Mouse (Mus musculus) layer of hippocampus, adult 2 months (tissue): ENCODE measurements around the gene Fam104a. TPM values are rescaled to one million over a fixed set of nuclear protein-coding genes. Genes with fewer than 3 reads are reported as not detected.

ENCODE experiments used
- DNase-seq, 2 experiments: peaks; one replicate each; pipeline ENCODE4 v3.0.0; 2022; ENCODE audit warnings: low spot score in 2 of 2
- H3K27ac ChIP-seq: fragments of 200-600 bp; 2 replicates; pipeline ENCODE4 v1.8.1; 2022
- H3K4me3 ChIP-seq: fragments of 200-600 bp; 2 replicates; pipeline ENCODE4 v1.8.1; 2022; ENCODE audit warnings: mild to moderate bottlenecking
- CTCF ChIP-seq: fragments of 200-600 bp; conservative IDR thresholded peaks from 2 replicates; pipeline ENCODE4 v1.8.1; 2022; ENCODE audit warnings: antibody characterized with exemption, mild to moderate bottlenecking, moderate library complexity
- total RNA-seq, 2 experiments: library from RNA; stranded (reverse); gene quantifications; 2 replicates each; pipeline ENCODE4 v1.2.3; 2021

Gene Fam104a
- total RNA-seq, 2 experiments from 2014 or later = 26.4 to 29.1 TPM

GRCm38 (mm10) chr11:113715078-113715674, 31.2 kb upstream of the Fam104a start:
- Histone ChIP-seq H3K27ac (no peak overlapping the region), H3K4me3 (no peak overlapping the region)
- DNase-seq = no peak
- peak; percentile 32 for TF ChIP-seq CTCF

GRCm38 (mm10) chr11:113711061-113711460, 27.1 kb upstream of the Fam104a start:
- Histone ChIP-seq H3K27ac (no peak overlapping the region), H3K4me3 (no peak overlapping the region)
- DNase-seq = no peak
- TF ChIP-seq CTCF = no peak

DNA sequence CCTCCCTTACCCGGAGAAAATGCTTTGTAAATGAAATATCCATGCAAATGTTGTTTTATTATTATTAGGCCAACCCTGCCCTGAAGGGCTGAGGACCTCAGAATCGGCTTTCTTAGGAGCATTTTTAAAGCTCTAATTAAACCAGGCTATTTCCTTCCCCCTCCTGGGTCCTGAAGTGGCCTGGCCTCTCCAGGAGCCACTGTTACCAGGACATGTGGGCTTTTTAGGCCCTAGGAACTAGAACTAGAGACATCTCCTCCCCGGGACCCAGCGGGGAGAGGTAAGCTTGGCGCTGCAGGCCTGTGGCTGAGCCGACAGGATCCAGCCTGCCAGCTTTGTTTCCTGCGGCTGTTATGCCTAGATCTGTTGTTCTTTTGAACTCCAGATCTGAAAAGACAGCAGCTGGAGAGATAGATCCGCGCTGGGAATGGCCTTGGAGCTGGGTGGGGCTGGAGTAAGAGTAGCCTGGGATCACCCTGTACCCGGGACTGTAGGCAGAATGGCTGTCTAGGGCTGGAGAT, 26.4 kb upstream of the Fam104a start:
- TF ChIP-seq CTCF = no peak
- Histone ChIP-seq H3K4me3 (no peak overlapping the region; the same call in 1 of the 2 replicates), H3K27ac (peak overlapping the region; percentile 77)
- no peak for DNase-seq

DNA sequence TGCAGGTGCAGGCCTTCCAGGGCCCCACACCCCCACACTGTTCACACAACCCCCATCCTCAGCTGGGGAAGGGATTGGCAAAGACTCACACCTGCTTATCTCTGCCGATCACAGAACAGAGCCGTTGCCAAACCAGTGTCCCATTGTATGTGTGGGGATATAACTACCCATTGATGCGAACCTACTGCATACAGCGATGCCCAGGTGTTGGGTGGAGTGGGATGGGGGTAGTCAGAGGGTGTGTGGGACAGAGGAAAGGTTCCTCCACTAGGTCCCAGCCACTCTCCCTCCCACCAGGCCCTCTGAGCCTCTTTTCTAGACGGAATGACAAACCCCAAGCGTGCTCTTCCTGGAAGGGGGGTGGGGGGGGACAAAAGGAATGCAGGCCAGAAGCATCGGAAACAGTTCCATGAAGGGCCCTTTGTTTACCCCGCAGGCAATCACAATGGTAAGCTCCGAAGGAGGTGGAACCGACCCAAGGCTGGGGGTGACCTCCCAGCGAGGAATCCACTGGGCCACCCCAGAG, 25.8 kb upstream of the Fam104a start, which contains the start of gene Cpsf4l:
Gene Cpsf4l (minus strand): TSS at position 287 of the 526 bp plus-strand sequence.
- DNase-seq = no peak
- H3K27ac ChIP-seq = peak within 1 kb of the TSS; percentile 77
- TF ChIP-seq CTCF = no peak

GRCm38 (mm10) chr11:113709272-113709671, 25.3 kb upstream of the Fam104a start:
- DNase-seq = no peak
- Histone ChIP-seq H3K27ac (no peak overlapping the region; the same call in 1 of the 2 replicates), H3K4me3 (no peak overlapping the region)
- TF ChIP-seq CTCF = no peak

More for the DNA sequence above, 25.8 kb upstream of the Fam104a start, which contains the start of gene Cpsf4l:
- H3K4me3 ChIP-seq = no peak within 1 kb of the TSS; the same call in 1 of the 2 replicates

DNA sequence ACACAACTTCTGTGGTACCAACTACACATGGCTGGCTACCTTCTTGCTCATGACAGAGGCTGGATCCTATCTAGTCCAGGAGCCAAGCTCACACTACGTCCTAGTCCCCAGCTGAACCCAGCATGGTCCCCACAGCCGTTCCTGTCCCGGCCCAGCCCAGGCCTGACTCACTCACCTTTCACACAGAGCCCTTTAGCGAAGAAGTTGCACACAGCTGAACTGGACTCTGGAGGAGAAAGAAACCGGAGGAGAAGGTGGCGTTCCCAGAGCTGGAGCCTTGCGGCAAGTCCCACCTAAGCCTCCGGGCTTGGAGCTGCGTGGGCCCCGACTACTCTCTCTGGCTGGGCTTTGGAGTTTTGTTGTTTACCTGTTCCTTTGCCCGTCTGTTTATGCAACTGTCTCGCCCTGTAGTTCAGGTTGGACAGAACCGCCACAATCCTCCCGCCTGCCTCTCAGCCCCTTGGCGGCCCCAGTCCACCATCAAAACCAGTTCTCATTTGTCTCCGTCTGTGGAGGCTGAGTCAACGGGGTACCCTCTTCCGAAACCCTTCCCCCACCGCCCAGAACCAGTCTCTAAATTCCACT, 24.8 kb upstream of the Fam104a start:
- no peak for DNase-seq
- TF ChIP-seq CTCF = no peak
- Histone ChIP-seq H3K4me3 (no peak overlapping the region), H3K27ac (no peak overlapping the region; the same call in 1 of the 2 replicates)

- no peak for DNase-seq
- peak overlapping the region; percentile 5; the same call in 1 of the 2 replicates for H3K27ac ChIP-seq
- no peak for TF ChIP-seq CTCF
- no peak overlapping the region for H3K4me3 ChIP-seq
Observed at GRCm38 (mm10) chr11:113705966-113706652, 22.2 kb upstream of the Fam104a start.

GRCm38 (mm10) chr11:113703758-113704157, 19.8 kb upstream of the Fam104a start:
- TF ChIP-seq CTCF = peak; percentile 99
- H3K4me3 ChIP-seq = no peak overlapping the region
- peak overlapping the region; percentile 40; the same call in 1 of the 2 replicates for H3K27ac ChIP-seq
- peak; percentile 81 to 89 for DNase-seq

GRCm38 (mm10) chr11:113699643-113700042, 15.7 kb upstream of the Fam104a start:
- DNase-seq = no peak
- no peak for TF ChIP-seq CTCF
- no peak overlapping the region for H3K27ac ChIP-seq
- no peak overlapping the region for H3K4me3 ChIP-seq

GRCm38 (mm10) chr11:113698013-113698545, 14.1 kb upstream of the Fam104a start:
- no peak for TF ChIP-seq CTCF
- H3K4me3 ChIP-seq = no peak overlapping the region
- DNase-seq = no peak
- H3K27ac ChIP-seq = no peak overlapping the region

DNA sequence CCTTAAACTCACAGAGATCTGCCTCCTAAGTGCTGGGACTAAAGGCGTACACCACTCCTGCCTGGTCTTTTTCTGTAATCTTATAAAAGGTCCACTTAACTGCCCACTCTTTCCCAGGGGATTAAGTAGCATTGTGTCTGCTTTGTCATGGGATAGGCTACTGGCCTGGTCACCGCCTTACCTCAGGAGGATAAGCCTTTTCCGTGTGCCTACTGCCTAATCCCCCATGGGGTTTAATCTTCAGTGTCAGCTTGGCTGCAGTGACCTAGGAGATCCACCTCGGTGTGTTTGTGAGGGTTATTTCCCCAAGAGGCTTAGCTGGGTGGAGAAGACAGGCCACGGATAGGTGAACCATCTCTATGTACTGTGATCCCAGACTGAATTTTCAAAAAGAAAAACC, 13.6 kb upstream of the Fam104a start:
- Histone ChIP-seq H3K27ac (no peak overlapping the region), H3K4me3 (no peak overlapping the region)
- DNase-seq = no peak
- TF ChIP-seq CTCF = no peak

DNA sequence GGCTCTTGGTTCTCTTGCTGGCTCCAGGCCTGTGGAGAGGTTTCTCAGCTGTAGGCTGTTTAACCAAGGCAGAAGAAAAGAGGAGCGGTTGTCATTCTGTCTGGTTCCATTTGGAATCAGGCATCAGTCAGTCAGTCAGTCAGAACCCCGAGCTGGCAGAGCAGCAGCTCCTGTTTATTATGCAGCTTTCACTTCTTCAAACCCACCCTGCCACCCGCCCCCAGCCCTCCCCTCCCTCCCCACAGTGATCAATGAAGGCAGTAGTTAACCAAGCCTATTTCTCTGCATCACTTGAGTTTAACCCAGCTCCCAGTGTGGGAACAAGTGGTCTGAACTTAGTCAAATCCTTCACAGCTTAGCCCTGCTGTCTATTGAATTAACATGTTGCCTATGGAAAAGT, 7.9 kb upstream of the Fam104a start:
- Histone ChIP-seq H3K27ac (no peak overlapping the region), H3K4me3 (no peak overlapping the region)
- no peak for TF ChIP-seq CTCF
- DNase-seq = no peak

- H3K27ac ChIP-seq = 0 out of 2 replicates have a peak overlapping the region, but pooled peaks have one; percentile 69
- H3K4me3 ChIP-seq = no peak overlapping the region
- DNase-seq = no peak
- TF ChIP-seq CTCF = no peak
Observed at GRCm38 (mm10) chr11:113691318-113691717, 7.4 kb upstream of the Fam104a start.
